Mouse (Mus musculus) embryonic facial prominence, embryonic 15.5 days (tissue): ENCODE measurements around the gene Iqcd. TPM values are rescaled to one million over a fixed set of nuclear protein-coding genes. Genes with fewer than 3 reads are reported as not detected.
A peak's percentile ranks its signal among the peaks of the same experiment; 100 is the strongest.

Source experiments
- ATAC-seq: fragments of 200-750 bp; cut with Nextera tagmentation; 2 replicates; pipeline ENCODE4 v1.8.0; 2017; ENCODE audit warnings: low read depth, moderate TSS enrichment; ENCODE audit not compliant: insufficient number of reproducible peaks, low FRiP score, low TSS enrichment
- H3K27ac ChIP-seq: fragments of 300-500 bp; sonication (generic); replicated peaks from 2 replicates; pipeline ENCODE4 v1.5.1; 2015; ENCODE audit warnings: mild to moderate bottlenecking, inconsistent platforms
- H3K27me3 ChIP-seq: fragments of 300-500 bp; sonication (generic); 2 replicates; pipeline ENCODE4 v1.6.1; 2015; ENCODE audit warnings: inconsistent platforms
- H3K36me3 ChIP-seq: fragments of 300-500 bp; sonication (generic); 2 replicates; pipeline ENCODE4 v1.6.1; 2015; ENCODE audit warnings: mild to moderate bottlenecking, inconsistent platforms
- H3K4me1 ChIP-seq: fragments of 300-500 bp; sonication (generic); 2 replicates; pipeline ENCODE4 v1.6.1; 2015; ENCODE audit warnings: inconsistent platforms
- H3K4me2 ChIP-seq: fragments of 300-500 bp; sonication (generic); replicated peaks from 2 replicates; pipeline ENCODE4 v1.6.1; 2015; ENCODE audit warnings: mild to moderate bottlenecking, inconsistent platforms
- H3K4me3 ChIP-seq: fragments of 300-500 bp; sonication (generic); replicated peaks from 2 replicates; pipeline ENCODE4 v1.5.1; 2015; ENCODE audit warnings: mild to moderate bottlenecking, inconsistent platforms
- H3K9ac ChIP-seq: fragments of 300-500 bp; sonication (generic); 2 replicates; pipeline ENCODE4 v1.6.1; 2015; ENCODE audit warnings: inconsistent platforms
- H3K9me3 ChIP-seq: fragments of 300-500 bp; sonication (generic); replicated peaks from 2 replicates; pipeline ENCODE4 v1.6.1; 2016; ENCODE audit warnings: inconsistent platforms
- WGBS: fragments of 180-500 bp; shearing (Covaris S2); methylation state at CpG from one replicate; pipeline ENCODE4 v1.1.7; 2015; 5-methylcytosine and 5-hydroxymethylcytosine counted together
- polyA plus RNA-seq: library from polyadenylated mRNA; unstranded; fragments of >200 nt; fragmentation: Nextera tagmentation; extraction: Ambion mirVana; gene quantifications from 2 replicates; pipeline ENCODE4 v1.2.1, GENCODE M21; 2015

Iqcd gene
- polyA plus RNA-seq, 1 experiment from 2014 or later, result 3.2 TPM

GRCm38 (mm10) chr5:120620375-120621077 is 31.7 kb downstream of the Iqcd start:
- no peak overlapping the region for H3K27ac ChIP-seq
- H3K4me3 ChIP-seq, result no peak overlapping the region
- 0 out of 2 replicates have a peak, but pooled peaks cover 4% of the 10 kb centered on the region for H3K9me3 ChIP-seq
- peaks cover 98% of the 10 kb centered on the region for H3K36me3 ChIP-seq
- no peak overlapping the region for H3K4me2 ChIP-seq
- H3K9ac ChIP-seq, result no peak overlapping the region
- ATAC-seq, result no peak
- 70% methylated on average over 18 of the region's 18 CpGs for WGBS
- H3K27me3 ChIP-seq, result no peaks in the 10 kb centered on the region
- peaks cover 12% of the 10 kb centered on the region for H3K4me1 ChIP-seq

- ATAC-seq, result no peak
- no peaks in the 10 kb centered on the region for H3K9me3 ChIP-seq
- 89% methylated on average over 23 of the region's 23 CpGs for WGBS
- H3K27ac ChIP-seq, result peak overlapping the region; percentile 17; the same call in 1 of the 2 replicates
- peaks cover 98% of the 10 kb centered on the region for H3K36me3 ChIP-seq
- H3K4me3 ChIP-seq, result no peak overlapping the region
- no peak overlapping the region for H3K9ac ChIP-seq
- no peak overlapping the region for H3K4me2 ChIP-seq
- H3K4me1 ChIP-seq, result peaks cover 12% of the 10 kb centered on the region
- no peaks in the 10 kb centered on the region for H3K27me3 ChIP-seq
Observed at GRCm38 (mm10) chr5:120621078-120621765, 32.4 kb downstream of the Iqcd start.

- H3K27ac ChIP-seq, result peak overlapping the region; percentile 17; the same call in 1 of the 2 replicates
- H3K9me3 ChIP-seq, result no peaks in the 10 kb centered on the region
- peaks cover 12% of the 10 kb centered on the region for H3K4me1 ChIP-seq
- ATAC-seq, result no peak
- H3K4me2 ChIP-seq, result no peak overlapping the region
- H3K27me3 ChIP-seq, result no peaks in the 10 kb centered on the region
- H3K36me3 ChIP-seq, result peaks cover 99% of the 10 kb centered on the region
- H3K4me3 ChIP-seq, result no peak overlapping the region
- no peak overlapping the region for H3K9ac ChIP-seq
- 64% methylated on average over 10 of the region's 10 CpGs for WGBS
Observed at GRCm38 (mm10) chr5:120621846-120622197, 33.0 kb downstream of the Iqcd start.

GRCm38 (mm10) chr5:120622198-120622851 is 33.5 kb downstream of the Iqcd start:
- ATAC-seq, result no peak
- 54% methylated on average over 5 of the region's 5 CpGs for WGBS
- H3K4me2 ChIP-seq, result no peak overlapping the region
- H3K27ac ChIP-seq, result peak overlapping the region; percentile 17; the same call in 1 of the 2 replicates
- H3K36me3 ChIP-seq, result peaks cover 99% of the 10 kb centered on the region
- H3K27me3 ChIP-seq, result no peaks in the 10 kb centered on the region
- H3K9ac ChIP-seq, result no peak overlapping the region
- H3K4me3 ChIP-seq, result no peak overlapping the region
- no peaks in the 10 kb centered on the region for H3K9me3 ChIP-seq
- peaks cover 12% of the 10 kb centered on the region for H3K4me1 ChIP-seq

- ATAC-seq, result no peak
- H3K27me3 ChIP-seq, result no peaks in the 10 kb centered on the region
- H3K4me3 ChIP-seq, result no peak overlapping the region
- no peak overlapping the region for H3K27ac ChIP-seq
- no peaks in the 10 kb centered on the region for H3K9me3 ChIP-seq
- H3K9ac ChIP-seq, result no peak overlapping the region
- H3K4me1 ChIP-seq, result peaks cover 16% of the 10 kb centered on the region
- 92% methylated on average over 10 of the region's 10 CpGs for WGBS
- no peak overlapping the region for H3K4me2 ChIP-seq
- peaks cover 84% of the 10 kb centered on the region for H3K36me3 ChIP-seq
Observed at GRCm38 (mm10) chr5:120624427-120624826, 35.6 kb downstream of the Iqcd start.

- H3K27me3 ChIP-seq, result peaks cover 11% of the 10 kb centered on the region
- H3K4me3 ChIP-seq, result no peak overlapping the region
- H3K4me2 ChIP-seq, result no peak overlapping the region
- H3K4me1 ChIP-seq, result peaks cover 16% of the 10 kb centered on the region
- no peak overlapping the region for H3K27ac ChIP-seq
- H3K9ac ChIP-seq, result no peak overlapping the region
- no peak; the same call in 1 of the 2 replicates for ATAC-seq
- H3K36me3 ChIP-seq, result peaks cover 64% of the 10 kb centered on the region
- WGBS, result 42% methylated on average over 19 of the region's 19 CpGs
- no peaks in the 10 kb centered on the region for H3K9me3 ChIP-seq
Observed at GRCm38 (mm10) chr5:120626399-120626798, 37.6 kb downstream of the Iqcd start.

- Histone ChIP-seq H3K4me1 (peaks cover 5% of the 10 kb centered on the region; the same call in 1 of the 2 replicates), H3K9me3 (no peaks in the 10 kb centered on the region), H3K27me3 (peaks cover 11% of the 10 kb centered on the region), H3K36me3 (peaks cover 51% of the 10 kb centered on the region), H3K27ac (no peak overlapping the region), H3K9ac (no peak overlapping the region), H3K4me3 (no peak overlapping the region), H3K4me2 (no peak overlapping the region)
- WGBS, result 79% methylated on average over 15 of the region's 15 CpGs
- no peak for ATAC-seq
Observed at GRCm38 (mm10) chr5:120627515-120628300, 38.9 kb downstream of the Iqcd start.

GRCm38 (mm10) chr5:120628624-120629023 is 39.8 kb downstream of the Iqcd start:
- Histone ChIP-seq H3K27me3 (peaks cover 11% of the 10 kb centered on the region), H3K9me3 (no peaks in the 10 kb centered on the region), H3K36me3 (peaks cover 42% of the 10 kb centered on the region), H3K4me3 (no peak overlapping the region), H3K4me1 (peaks cover 5% of the 10 kb centered on the region; the same call in 1 of the 2 replicates), H3K4me2 (no peak overlapping the region), H3K9ac (no peak overlapping the region), H3K27ac (no peak overlapping the region)
- 46% methylated on average over 7 of the region's 7 CpGs for WGBS
- ATAC-seq, result no peak

- H3K27ac ChIP-seq, result no peak overlapping the region
- no peak overlapping the region for H3K9ac ChIP-seq
- ATAC-seq, result no peak
- no peak overlapping the region for H3K4me3 ChIP-seq
- peaks cover 18% of the 10 kb centered on the region for H3K36me3 ChIP-seq
- peaks cover 11% of the 10 kb centered on the region for H3K27me3 ChIP-seq
- H3K4me1 ChIP-seq, result peaks cover 5% of the 10 kb centered on the region; the same call in 1 of the 2 replicates
- 0 out of 2 replicates have a peak overlapping the region, but pooled peaks have one; percentile 13 for H3K4me2 ChIP-seq
- no peaks in the 10 kb centered on the region for H3K9me3 ChIP-seq
- 10% methylated on average over 29 of the region's 29 CpGs for WGBS
Observed at GRCm38 (mm10) chr5:120631128-120631527, 42.3 kb downstream of the Iqcd start.

- peaks cover 11% of the 10 kb centered on the region for H3K27me3 ChIP-seq
- no peak for ATAC-seq
- H3K4me3 ChIP-seq, result no peak overlapping the region
Observed at GRCm38 (mm10) chr5:120631892-120632291, 43.1 kb downstream of the Iqcd start.

More at GRCm38 (mm10) chr5:120631892-120632291, 43.1 kb downstream of the Iqcd start:
- Histone ChIP-seq H3K4me1 (peaks cover 5% of the 10 kb centered on the region; the same call in 1 of the 2 replicates), H3K9me3 (no peaks in the 10 kb centered on the region), H3K4me2 (no peak overlapping the region), H3K27ac (no peak overlapping the region), H3K36me3 (peaks cover 10% of the 10 kb centered on the region), H3K9ac (no peak overlapping the region)
- 91% methylated on average over 5 of the region's 5 CpGs for WGBS
